Mouse (Mus musculus) naive thymus-derived CD4-positive, alpha-beta T cell, adult 2 months (primary cell): Measurements from ENCODE around the gene Gstcd.

Experiments used
- DNase-seq: peaks from one replicate; pipeline ENCODE4 v3.0.0-alpha.2; 2011; ENCODE audit warnings: low read depth

Gstcd gene

DNA sequence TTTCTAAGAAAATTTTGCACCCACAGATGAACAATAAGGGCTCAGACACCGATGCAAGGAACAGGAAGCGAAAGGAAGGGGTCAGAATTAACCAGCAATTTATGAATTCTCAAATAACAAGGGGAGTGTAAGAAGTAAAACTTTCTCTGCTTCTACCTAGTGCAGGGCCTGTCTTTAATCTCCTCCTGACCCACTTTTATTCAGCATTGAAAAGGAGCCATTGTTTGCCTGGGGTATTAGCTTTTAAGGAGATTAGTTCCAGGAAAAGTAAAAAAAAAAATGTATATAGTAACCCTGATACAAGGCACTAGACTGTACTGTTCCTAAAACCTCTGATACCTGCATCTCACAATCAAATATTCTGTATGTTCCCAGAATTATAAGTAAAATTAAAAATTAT, 64.9 kb downstream of the Gstcd start:
- no peak for DNase-seq

GRCm38 (mm10) chr3:133007250-133007649, 84.6 kb downstream of the Gstcd start:
- no peak for DNase-seq

- DNase-seq = no peak
Observed at GRCm38 (mm10) chr3:132996299-132996698, 95.5 kb downstream of the Gstcd start.

DNA sequence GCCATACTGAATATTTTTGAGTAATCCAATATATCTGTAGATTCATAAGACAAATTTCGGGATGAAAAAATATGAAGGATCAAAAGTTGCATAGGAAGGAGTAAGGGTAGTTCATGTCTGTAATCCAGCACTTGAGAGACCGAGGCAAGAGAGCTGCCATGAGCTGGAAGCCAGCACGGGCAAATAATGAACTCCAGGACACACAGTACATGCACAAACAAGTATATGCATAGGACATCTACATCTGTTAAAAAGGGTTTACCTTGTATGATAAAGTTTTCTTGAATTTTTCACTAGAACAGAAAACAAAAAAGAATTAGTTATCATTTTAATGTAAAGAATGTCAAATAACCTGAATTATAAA, 95.9 kb downstream of the Gstcd start:
- no peak for DNase-seq

DNA sequence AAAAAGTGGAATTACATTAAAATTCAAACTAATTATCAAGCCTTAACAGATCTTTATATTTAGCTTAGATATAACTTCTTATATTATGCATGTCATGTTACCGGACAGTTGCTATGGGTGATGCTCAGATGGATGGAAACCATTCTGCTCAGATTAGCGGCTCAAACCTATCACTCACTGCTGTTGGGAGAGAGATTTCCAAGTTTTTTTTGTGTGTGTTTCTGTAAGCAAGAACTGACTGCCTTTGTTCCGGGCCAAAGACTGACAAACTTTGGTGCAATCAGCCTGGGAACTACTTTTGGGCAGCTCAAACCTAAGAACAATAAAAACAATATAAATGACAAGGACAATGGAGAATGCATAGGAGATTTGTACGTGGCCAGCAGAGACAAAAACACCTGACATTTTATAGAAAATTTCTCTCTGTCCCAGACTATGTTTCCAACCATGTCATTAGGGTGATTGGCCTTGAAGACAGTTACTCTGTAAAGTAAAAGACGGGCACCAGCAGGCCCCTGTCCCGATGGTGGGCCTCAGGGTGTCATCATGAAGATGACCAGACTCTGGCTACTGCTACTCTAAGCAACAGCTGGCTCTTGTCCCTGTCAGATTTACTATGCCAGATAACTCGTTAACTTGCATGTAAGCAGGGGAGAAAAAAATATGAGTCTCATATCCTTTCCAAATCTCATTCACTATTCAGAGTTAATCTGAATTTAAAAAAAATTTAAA, 96.5 kb downstream of the Gstcd start:
- no peak for DNase-seq

DNA sequence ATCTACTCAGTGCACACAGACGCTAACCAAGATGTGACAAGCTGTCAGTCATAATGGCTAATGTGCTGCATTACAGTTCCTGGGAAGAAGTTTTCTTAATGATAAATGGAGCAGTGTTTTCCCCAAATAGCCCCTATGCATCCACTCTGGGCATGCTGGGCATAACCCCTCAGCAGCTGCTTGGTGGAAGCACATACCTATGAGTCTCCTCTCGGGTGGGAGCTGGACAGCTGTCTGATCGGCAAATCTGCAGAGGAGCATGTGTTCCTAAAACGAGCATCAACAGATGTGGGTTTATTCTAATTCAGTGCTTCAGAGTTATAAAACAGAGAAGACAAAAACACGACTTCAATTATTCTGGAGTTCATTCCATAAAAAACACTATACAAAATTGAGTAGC, 105.6 kb downstream of the Gstcd start:
- DNase-seq = no peak

DNA sequence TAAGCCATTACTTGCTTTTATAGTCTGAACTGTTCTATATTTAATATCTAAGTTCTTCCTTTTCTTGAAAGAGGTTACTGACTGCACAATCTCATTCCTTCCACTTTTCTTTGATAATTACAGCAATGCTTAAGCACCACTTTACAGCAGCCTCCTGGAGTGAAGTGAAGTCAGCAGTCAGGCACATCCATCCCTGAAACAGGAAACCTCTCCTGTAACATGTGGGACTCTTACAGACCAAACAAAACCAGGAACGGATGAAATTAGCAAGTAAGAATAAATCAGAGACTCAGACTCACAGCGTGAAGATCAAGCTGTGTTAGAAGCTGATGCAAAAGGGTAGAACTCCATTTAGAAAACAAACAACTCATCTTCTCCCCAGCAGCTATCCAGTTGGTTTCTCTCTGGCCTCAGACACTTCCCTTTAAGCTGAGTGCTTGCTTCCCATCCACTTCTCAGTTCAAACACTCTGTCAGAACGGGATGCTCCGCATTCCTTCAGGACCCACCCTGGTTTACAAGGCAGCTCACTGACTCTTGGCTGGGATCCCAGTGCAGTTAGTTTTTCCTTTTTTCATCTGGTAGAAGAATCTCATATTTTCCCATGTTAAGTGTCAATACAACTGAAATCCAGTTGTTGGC, 107.9 kb downstream of the Gstcd start:
- no peak for DNase-seq

DNA sequence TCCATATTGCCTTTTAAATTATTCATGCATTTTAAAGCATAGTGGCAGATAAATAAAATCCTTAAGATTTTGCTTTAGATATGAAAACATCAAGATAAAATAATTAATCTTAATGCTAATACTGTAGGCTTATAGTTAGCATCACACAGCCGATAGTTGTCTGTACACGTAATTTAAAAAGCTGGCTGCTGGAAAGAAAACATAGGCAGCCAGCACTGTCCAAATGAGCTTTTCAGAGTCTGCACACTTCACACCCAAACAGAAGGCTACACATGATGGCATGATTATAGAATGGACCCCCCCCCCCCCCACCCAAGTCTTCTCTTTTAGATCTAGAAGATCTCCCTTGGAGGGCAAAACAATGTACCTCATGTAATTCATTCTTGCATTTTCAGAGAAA, 109.9 kb downstream of the Gstcd start:
- DNase-seq = no peak

DNA sequence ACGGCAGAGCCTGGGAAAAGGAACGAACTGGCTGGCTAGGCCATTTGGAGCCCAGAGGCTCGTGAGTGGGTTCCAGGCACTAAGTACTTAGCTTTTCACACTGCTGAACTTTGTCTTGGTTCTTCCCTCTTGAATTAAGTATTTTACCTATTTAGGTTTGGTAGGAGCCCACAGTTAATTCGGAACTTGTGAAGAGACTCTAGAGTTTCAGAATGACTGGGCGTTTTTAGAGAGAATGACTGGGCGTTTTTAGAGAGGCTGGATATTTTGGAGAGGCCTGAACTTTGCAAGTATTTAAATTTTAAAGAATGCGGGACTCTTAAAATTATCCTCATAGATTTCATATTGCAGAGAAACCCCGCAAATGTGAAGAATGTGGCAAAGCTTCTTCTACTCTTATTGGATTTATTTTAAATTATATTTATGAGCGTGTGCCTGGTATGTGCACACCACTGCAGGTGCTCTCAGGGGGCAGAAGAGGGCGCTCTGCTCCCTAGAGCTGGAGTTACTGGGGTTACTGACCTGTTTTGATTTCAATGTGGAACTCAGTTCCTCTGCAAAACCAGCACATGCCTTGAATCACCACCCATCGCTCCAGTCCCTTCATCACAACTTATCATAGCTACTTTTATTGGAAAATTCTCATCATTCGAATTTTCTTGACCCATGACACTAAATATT, 111.9 kb downstream of the Gstcd start:
- no peak for DNase-seq

DNA sequence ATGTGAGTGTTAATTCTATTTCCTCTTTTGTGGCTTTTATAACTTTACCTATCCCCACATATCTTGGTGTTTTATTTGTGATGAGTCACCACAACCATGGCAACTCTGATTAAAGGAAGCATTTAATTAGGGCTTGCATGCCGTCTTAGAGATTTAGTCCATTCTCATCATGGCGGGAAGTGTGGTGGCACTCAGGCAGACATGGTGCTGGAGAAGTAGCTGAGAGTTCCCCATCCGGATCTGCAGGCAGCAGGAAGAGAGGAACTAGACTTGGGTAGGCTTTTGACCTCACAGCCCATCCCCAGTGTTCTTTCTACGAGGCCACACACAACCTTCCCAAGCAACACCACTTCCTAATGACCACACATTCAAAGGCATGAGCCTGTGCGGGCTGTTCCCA, 125.6 kb downstream of the Gstcd start:
- no peak for DNase-seq

GRCm38 (mm10) chr3:132964715-132965507, 126.9 kb downstream of the Gstcd start:
- no peak for DNase-seq

DNA sequence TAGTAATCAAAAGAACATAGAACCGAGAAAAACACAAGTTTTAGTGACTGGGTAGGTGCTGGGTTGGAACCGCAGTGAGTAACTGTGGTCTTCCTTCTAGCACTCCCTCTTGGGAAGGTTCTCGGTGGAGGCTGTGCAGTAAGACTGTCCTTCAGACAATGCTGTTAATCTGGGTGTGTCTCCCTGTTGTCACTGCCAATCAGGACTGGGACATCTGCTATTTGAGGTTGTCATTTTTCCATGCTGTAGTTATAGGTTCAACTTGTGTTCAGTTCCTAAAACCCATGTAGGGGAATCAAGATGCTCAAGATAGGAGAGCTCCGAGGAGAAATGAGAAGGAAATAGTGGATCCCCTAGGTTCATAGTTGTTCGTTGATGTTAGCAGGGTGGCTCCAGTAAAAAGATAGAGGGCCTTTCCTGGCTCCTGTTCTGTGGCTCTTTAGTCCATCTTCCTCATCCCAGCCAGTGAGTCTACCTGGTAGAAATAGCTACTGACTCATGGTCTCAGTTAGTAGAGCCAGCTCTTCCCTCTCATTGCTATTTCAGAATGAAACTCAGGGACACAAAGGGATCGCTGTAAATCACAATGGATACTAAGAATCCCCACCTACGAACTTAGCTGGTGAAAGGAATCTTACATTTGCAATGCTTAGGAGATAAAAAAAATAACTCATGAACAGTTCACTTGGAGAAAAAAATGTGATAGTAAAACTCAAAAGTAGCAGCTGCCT, 129.0 kb downstream of the Gstcd start:
- no peak for DNase-seq

- DNase-seq = no peak
Observed at GRCm38 (mm10) chr3:132950529-132950880, 141.3 kb downstream of the Gstcd start.

GRCm38 (mm10) chr3:132949791-132950528, 141.9 kb downstream of the Gstcd start, which contains the start of gene Npnt:
Gene Npnt, minus strand, starts transcription at chr3:132950291.
- DNase-seq = no peak

DNA sequence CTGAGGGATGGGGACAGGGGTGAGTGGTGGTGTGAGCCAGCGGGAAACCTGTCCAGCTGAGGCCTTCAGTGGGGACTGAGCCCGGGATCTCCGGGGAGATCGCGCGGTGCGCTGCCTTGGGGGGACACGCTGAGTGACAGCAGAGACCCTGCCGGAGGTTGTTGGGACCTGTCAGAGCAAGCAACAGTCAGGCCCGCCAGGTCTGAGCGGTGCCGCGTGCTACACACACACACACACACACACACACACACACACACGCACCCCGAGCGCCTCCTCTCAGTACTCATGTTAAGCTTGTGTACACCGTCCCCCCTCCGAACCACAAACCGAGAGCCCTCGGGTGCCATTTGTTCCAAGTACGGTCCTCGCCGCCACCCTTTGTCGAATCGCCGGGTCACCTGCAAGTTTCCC, 142.4 kb downstream of the Gstcd start:
- DNase-seq = no peak

DNA sequence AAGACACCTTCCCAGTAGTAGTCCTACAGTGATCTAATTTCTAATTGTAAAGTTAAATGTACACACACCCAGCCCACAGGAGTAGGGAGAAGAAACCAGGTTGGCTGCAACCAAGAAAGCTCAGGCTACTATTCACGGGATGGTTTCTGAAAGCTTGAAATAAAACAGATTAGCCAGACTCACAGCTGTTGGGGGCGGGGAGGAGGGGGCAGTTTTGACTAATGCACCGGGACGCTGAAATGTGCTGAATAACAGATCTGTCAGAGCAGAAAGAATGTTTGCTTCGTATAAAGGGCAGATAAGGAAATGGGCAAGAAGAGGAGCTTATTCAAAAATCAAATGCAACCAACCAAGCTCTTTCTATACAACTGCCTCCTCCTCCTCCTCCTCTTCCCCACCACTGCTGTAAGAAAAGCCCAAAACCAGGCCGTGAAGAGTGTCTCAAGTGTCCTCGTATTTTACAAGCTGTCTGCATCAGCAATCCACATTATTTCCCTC, 143.5 kb downstream of the Gstcd start:
- DNase-seq = no peak

DNA sequence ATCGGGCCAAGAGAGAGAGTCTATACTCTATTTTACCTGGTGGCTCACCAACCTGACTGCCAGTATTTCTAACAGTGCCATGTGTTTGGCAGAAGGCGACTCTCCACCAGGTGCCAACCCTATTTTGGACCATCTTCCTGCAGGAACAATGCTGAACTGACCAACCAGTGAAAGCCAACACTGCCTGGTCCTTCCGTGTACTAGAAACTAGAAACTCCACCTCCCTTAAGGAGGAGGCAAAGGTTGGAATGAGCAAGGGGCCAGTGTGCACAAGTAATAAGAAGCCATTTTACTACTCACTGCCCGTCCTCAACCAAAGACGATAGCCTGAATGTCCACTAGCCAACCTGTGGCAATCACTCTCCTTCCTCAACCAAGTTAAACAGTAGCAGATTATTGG, 145.7 kb downstream of the Gstcd start:
- DNase-seq = no peak

DNA sequence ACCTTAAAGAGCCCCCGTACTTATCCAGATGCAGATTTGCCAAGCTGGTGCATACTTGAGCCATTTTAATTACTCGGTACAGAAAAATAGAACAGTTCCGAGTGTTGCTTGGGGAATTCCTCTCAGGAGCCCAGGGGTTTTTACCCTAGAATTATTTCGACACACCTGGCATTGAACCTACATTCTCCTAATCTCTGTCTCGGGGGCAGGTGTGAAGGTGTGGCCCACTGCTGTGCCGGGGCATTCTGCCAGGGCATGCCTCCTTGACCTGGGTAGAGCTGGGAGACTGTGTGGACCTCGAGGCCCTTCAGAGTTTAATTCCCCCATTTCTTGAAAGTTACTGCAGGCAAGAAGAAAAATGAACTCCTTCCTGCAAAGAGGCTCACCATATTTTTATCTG, 146.2 kb downstream of the Gstcd start:
- no peak for DNase-seq

DNA sequence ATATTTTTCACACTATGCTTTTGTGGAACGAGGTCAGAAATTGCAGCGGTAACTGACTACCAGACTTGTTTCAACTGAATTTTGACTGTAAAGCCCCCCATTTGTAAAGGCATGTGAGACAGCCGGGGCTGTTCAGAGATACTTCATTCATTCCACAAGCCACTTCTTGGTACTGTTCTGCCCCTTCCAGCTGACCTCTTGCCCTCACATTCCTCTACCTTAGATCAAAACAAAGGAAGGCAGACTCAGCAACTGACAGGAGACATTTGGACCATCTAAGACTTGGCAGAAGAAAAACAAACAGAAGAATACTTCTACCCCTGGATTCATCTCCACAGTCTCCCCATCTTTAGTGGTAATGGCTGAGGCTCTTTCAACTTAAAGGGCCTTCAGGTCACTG, 147.2 kb downstream of the Gstcd start:
- no peak for DNase-seq

DNA sequence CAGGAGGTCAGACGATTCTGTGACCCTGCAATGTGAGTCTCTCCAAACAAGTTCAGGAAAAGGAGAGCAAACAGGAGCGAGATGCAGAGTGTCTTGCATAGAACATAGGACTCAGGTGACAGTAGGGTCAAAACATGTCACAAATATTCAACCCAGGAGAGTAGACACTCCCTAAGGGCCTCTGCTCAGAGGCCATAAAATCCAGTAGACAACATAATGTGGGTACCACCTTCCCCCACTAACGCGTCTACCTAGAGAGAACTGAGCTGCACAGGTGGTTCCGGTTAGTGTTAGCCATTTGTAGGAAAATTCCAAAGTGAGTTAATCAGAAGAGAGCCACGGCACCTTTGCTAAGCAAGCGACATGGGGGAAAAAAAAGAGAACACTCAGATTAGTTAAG, 147.6 kb downstream of the Gstcd start:
- DNase-seq = no peak

GRCm38 (mm10) chr3:132942778-132943177, 149.1 kb downstream of the Gstcd start:
- no peak for DNase-seq
